Mouse (Mus musculus): Measurements from ENCODE around the gene Ankrd44.

Ankrd44 gene

DNA sequence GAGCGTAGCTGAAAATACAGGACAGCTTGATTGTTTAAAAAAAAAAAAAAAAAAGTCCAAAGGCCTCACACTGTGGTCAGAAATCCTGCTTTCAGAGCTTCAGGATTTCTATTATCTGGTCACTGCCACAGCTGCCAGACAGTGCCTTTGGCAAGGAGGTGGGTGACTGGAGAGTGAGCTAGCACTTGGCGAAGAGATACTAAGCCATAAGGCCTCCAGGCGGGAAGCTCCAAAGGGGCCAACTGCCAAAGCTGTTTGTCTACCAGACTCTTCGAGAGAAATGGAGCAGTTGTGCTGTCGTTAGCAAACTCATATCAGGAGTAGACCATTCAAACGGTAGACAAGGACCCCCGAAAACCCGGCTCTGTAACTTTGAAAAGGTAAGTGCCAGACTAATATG lies 3.5 kb downstream of the Ankrd44 start:
- no peak for DNase-seq (ENCODE audit: low spot score)

DNA sequence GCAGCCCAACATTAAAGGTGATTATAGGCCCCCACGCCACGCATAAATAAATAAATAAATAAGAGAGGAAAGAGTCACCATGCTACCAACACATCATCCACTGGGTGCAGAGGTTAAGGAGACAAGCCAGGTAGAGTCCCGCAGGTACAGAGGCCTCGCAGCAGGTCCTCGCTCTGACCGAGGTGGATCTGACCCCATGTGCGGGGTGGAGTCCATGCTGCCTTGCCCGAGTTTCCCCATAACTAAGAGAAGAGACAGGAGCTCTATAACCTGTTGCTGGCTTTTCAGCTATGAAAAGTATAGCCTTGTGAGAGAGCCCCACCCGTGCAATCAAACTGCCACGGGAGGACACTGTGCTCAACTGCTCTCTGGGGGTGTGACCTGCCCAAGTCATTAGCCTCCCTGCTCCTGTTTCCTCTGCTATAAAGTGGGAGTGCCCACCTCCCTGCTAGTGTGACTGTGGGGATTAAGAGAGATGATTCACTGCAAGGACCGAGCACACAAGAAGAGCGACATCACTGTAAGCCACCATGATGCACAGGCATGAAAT lies 4.1 kb downstream of the Ankrd44 start:
- no peak for DNase-seq (ENCODE audit: low spot score)

DNA sequence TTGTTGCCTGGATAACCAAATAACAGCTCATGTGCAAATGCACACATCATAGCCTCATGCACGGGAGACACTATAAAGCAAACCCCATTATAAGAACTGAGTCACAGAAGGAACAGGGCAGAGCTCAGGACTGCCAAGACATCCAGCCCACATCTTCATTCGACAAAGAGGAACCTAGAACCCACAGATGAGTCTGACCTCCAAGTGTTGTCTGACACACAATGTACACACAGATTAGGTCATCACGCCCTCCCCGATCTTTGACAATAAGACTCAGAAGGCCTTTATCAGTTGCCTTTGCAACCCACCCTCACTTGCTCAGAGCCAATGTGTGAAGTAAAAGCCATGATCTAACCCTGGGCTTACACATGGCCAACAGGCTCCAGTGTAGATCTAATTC lies 6.1 kb downstream of the Ankrd44 start:
- no peak for DNase-seq (ENCODE audit: low spot score)

DNA sequence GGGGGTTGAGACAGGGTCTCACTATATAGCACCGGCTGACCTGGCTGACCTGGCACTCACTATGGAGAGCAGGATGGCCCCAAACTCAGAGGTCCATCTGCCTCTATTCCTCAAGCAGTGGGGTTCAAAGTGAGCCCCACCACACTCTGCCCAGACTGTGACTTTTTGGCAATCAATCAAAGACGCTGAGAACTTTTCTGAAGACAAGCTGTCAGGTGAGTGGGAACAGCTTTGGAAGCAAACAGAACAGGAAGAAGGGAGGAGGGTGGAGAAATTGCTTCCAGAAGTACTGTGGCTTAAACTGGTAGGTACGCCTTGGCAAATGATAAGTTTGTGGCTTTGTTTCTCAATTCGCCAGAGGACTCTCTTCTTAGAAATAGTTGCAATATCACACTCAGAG lies 9.7 kb downstream of the Ankrd44 start:
- DNase-seq (ENCODE audit: low spot score), result no peak

DNA sequence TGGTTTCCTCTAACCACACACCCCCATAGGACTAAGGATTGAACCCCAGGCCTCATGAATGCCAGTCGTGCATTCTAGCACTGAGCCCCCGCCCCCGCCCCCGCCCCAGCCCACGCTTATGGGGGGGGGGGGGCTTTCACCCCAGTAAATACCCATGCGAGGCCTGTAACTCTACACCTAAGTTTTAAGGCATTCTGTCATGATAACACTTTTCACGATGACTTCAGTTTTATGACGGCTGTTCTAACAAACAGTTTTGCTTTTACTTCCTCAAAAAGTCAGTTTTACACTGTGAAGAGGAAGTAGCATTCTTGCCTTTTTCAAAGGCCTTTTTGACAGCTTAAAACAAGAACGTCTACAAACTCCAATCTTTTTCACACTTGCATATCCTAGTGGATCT lies 11.8 kb downstream of the Ankrd44 start:
- DNase-seq (ENCODE audit: low spot score), result no peak

DNA sequence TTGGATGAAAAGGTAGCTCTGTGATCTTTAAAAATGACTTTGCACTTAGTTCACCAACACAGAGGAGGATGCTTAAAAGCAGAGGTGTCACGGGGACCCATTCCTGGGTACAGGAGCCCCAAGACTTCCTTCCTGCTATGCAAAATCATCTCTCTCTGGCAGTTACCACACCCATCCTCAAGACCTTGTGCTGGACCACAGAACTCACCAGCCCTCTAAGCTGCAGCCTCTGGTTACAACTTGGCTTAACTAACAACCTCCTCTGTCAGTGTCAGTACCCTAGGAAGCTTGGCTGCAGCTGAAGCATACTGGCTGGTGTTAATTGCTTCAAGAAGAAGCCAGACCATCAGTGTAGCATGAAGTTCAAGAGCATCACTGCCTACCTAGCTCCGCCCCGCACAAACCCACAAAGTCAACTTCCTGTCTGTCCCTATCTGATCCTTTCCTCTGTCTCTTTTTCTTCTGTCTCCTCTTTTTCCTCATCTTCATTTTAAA lies 12.8 kb downstream of the Ankrd44 start:
- DNase-seq (ENCODE audit: low spot score), result no peak

DNA sequence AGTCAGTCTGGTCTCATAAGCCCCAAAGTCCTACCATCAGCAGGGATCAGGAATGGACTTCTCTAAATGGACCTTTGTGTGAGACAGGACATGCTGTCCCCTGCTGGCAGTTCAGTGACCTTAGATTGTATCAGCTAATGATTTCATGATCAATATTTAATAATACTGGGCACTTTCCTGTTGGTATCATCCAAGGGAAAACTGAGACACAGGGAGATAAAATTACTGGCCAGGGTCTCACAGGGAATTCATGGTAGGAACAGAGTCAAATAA lies 13.2 kb downstream of the Ankrd44 start:
- no peak for DNase-seq (ENCODE audit: low spot score)

DNA sequence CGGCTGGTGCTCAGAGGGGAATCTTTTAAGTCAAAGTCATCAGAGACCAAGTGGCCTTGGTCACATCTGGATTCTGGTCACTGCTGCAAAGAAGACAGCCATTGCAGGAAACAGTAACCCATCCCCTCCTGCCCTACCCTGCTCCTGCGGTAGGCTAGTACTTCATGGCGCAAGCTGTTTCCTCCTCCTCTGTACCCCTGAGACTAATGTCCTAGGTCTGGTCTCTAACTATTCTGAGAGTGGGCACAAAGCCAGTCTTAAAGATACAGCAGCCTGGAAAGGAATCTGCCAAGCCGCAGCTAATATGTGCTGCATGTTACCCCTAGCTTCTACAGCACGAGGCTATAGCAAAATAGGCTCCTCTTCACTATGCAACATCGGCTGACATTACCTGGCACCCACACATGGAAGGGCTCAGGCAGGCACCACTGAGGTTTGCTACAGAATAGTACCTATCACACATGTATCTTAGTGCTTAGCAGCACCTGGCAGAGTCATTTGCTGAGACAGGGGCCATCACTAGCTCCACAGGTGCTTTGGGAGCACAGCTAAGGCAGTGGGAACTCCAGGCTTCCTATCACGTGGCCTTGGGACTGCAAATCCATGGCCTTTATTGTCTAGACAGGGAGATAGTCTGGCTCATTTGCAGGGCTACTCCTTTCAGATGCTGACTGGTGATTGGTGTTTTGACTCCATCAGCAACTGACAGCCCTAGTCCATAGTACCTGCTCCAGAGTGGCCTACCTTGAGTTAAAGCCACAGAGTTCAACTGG lies 13.7 kb downstream of the Ankrd44 start:
- DNase-seq (ENCODE audit: low spot score), result no peak

DNA sequence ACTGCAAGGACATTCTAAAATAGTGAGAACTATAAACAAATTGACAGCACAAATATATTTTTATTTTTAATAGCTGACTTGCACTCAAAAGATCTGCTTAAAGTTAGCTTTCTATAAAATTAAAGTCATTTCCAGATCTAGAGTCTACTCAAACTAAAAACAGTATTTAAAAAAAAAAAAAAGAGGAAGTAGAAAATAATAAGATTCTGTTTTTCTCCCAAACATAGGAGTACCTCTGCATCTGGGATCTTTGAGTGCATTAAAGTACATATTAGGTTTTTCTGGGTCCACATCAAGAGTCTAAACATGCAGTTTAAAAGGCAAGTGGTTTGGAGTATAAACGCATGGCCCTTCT lies 15.0 kb downstream of the Ankrd44 start:
- no peak for DNase-seq (ENCODE audit: low spot score)

DNA sequence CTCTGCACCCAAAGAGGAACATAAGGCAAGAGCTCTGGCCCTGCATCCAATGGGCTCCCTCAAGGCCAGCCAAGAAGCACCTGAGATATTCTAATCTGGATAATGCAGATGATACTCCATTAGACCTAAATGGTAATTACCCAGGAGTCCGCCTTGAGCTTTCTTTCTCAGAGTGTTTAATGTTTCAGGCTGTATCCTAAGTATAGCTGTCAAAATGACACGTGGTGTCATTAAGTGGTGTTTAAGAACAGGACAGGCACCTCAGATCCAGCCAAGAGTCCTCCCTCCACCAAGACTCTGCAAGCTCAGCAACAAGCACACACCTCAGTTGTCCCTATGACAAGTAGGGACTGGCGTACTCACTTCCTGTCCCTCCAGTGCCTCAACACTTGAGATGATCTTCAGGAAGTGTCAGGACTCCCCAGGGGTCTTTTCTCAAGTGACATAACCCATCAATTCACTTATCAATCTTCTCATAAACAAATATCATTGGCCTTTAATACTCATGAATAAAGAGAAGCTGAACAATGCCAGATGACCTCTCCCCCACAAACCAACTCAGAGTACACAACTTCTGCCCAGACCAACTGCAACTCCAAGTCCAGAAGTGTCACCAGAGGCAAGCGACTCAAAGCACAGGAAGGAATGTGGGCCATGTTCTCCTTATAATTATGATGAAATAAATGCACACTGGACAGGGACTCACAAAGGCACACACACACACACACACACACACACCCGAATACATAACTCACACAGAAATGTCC lies 15.5 kb downstream of the Ankrd44 start:
- DNase-seq (ENCODE audit: low spot score), result no peak

DNA sequence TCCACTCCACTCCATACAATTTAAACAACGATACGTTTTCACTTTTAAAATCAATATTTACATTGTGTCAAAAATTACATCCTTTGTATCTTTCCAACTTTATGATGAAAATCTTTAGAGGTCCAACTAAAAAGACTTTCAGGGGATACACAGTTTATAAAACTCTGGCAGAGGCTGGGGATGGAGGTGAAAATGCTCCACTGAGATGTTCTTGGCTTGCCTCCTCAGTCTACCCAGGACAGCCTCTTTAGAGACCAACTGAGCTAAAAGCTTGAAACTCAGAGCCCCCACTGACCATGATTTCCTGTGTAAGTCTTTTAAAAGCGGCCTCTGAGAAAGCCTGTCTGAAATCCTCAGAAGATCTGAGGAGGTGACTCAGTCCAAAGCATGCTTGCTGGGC lies 17.4 kb downstream of the Ankrd44 start:
- DNase-seq (ENCODE audit: low spot score), result no peak

DNA sequence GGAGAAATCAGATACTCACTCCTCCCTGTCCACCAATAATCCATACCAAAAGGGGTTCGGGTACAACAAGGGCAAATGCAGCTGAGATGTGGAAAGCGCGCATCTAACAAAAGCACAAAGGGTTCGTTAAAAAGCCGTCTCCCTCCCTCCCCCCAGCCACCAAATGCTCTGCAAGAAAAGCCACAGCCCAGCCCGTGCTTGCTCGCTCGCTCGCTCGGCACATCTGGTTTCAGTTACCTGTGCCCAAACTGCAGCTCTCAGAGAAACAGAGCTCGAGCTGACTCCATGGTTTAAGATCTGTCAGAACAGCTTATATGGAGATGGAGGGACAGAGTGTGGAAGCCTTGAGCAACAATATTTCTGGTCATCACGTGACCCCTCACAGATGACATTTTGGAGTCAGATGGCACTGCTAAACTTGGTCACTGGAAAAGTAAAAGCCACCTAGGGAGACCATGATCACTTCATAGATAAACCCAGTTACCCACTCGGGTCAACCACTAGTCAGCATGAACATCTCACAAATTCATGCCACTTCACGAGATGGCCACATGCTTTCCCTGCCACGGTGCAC lies 19.0 kb downstream of the Ankrd44 start:
- no peak for DNase-seq (ENCODE audit: low spot score)

DNA sequence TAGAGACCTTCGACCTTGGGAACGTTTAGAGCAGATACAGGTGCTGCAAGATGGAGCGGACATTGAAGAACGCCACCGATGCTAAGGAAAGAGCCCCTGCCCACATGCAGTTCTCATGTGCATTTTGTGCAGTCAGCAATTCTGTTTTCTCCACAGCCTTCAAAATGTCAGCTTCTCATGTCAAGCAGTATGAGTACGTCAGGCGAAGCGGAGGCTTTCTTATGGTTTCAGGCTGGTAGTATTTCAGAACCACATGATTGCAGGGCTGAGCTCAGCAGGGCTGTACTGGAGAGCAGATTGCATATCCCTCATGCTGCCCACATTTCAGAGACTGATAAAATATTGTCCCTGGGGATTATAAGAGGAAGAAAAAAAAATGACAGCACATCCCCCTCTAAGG lies 19.9 kb downstream of the Ankrd44 start:
- no peak for DNase-seq (ENCODE audit: low spot score)

DNA sequence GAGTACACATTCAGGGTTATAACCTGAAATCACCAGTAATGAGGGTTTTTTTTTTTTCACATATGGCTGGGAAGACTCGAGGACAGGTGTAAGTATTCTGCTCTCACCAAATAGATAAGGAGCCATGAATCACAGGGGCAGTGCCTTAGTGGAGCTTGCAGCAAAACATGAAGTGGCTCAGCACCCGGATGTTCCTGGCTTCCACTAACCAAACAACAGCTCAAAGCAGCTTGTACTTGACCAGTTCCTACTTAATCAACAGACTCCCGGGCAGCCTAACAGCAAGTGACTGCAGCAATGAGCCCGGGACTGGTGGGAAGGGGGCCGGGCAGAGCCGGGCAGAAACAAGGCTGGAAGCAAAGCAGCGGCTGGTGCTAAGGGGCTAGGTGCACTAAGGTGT lies 20.6 kb downstream of the Ankrd44 start:
- DNase-seq (ENCODE audit: low spot score), result no peak

DNA sequence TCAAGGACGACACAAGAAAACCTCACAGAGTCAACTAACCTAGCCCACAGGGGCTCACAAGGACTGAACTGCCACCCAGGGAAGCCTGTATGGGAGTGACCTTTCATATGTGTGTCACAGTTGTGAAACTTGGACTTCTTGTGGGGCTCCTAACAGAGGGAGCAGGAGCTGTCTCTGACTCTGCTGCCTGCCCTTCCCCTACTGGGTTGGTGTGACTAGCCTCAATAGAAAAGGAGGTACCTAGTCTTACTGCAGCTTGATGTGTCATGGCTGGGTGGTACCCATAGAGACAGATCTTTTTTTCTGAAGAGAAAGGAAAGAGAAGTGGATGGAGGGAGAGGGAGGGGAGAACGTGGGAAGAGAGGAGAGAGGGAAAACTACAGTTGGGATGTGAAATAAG lies 22.0 kb downstream of the Ankrd44 start:
- no peak for DNase-seq (ENCODE audit: low spot score)

DNA sequence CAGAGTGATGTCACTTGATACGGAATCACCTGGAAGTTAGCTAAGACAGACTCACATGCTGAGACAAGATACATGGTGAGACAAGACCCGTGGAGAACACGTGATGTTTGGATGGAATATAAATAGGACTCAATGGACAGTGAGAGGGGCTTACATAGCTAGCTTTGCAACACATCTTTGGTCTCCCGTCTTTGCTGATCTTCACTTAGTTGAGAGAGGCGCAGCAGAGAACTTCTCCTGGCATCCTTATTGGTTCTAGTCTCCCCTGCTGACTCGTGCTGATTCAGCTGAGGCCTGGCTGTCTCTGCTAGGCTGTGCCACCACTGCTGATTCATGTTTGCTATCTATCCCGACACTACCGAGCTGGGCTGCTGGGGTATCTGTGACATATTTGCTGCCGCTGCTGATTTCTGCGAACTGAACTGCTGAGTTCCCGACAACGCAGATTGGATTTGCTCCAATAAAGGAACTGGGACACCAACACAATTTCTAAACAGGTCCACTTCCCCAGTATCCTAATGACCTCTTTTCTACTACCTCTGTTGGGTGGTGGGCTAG lies 23.4 kb downstream of the Ankrd44 start:
- no peak for DNase-seq (ENCODE audit: low spot score)

DNA sequence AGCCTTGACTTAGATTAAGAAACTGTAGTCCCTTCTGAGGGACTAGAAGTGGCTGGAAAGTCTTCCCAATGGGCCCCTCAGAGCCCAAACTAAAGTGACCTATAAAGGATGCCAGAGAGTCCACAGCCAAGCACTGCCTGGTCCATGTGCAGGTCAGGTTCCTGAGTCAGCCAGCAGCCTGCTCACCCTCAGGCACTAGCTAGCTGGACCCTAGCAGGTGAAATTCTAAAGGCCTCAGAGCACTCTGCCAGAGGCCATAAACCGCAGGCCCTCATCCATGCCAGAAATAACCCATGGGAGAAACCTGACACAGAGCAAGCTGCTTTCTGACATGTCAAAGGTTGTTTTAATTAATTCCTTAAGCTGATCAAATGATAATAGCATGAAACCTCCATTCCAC lies 25.1 kb downstream of the Ankrd44 start:
- DNase-seq (ENCODE audit: low spot score), result no peak

DNA sequence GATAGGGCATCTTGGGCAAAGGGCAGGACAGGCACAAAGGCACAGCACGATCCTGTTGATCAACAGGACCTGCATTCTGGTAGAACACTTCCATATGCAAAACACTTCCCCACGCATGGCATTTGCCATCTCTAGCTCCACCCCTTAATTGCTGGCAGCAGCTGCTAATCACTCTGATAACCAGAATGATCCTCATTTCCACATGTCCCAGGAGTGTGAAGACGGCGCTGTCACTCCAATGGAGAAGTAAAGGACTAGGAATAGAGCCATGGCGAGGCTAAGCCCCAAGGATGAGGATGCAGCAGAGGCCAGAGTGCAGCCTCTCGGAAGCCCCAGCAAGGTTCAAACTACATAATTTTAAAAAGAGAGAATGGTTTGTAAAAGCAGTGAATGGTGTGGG lies 26.9 kb downstream of the Ankrd44 start:
- no peak for DNase-seq (ENCODE audit: low spot score)

DNA sequence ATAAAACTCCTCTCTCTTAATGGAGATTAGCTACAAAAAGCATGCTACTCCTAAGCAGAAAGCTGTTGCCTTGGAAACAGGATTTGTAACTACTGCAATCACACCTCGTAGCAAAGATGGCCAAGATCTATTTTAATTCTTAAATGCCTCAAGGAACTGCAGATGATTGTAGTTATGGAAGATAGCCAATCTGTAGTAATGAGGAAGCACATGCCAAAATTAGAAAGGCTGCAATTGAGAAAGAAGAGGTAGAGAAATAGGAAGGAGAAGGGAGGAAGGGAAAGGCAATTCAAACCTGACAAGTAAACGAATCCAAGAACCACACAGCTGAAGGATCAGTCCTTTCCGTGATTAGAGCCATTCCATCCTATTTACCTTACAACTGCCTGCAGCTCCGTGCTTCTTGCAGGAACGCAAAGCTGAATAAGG lies 27.5 kb downstream of the Ankrd44 start:
- DNase-seq (ENCODE audit: low spot score), result no peak

DNA sequence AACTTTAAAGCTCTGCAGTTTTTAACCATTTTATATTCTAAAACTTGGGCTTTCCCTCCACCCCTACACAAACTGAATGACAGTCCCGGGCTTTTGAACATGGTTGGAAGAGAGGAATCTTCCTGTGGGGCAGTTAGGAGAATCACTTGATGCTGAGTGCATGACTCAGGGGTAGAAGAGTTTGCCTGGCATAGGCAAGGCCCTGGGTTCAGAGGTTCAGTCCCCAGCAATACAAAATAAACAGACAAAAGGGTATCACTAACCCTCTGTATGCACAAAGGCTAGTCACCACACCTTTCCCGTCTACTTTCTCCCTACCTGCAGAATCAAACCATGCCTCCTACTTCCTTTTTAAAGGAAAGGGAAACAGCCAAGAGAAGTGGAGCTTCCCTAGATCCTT lies 28.5 kb downstream of the Ankrd44 start:
- DNase-seq (ENCODE audit: low spot score), result no peak

DNA sequence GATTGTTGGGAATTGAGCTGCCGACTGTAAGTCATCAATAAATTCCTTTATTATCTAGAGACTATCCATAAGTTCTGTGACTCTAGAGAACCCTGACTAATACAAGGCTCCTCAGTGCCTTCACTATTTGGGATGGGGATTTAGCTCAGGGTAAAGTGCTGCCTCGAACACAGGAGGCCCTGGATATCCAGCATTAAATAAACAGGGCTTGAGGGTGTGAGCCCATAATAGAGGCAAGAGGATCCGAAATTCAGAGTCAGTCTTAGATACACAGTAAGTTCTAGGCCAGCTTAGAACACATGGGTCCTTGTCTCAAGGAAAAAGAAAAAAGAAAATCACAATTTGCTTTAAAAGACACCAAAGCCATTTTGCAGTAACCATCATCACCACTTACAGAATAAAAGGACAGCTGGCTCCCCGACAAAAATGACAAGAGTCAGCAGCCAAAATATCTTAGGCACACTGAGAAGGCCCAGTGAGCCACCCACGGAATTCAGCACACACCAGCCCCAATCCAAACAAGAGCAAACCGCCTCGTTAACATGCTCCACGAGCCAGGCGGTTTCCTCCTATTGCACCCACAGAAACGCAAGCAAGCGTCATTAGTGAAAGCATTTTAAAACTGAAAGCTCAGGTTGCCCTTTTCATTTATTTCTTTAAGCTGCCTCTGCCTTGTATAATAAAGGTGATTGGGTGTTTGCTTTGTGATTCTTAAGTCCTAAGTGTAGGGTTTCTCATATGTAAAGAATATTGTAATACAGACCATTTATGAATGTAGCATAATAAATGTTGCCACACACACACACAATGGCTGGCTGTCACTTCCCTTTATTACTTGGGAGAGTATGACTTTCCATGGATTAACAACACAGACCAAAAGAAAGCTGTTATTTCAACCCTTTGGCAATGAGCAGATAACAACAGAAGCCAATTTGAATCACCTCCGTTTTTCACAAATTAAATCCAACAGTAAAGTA lies 29.8 kb downstream of the Ankrd44 start:
- DNase-seq (ENCODE audit: low spot score), result no peak

DNA sequence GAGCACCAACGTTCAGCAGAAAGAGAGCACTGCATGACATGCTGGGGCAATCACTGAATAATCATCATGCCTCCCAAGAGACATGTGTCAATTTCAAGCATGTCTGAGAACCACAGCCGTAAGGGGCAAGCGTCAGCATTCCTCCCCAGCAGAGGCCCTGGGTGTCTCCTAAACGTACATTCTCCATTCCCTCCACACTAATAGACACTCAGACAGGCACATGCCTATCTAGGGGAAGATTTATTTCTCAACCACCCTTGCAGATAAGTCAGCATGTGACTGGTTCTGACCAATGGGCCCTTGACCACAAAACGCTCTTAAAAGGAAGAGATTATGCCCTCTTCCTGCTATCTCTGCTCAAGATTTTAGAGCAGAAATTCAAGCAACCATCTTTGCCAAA lies 37.7 kb downstream of the Ankrd44 start:
- DNase-seq (ENCODE audit: low spot score), result no peak

Data from layer of hippocampus, adult 9-10 months (tissue).